In genomic region chr17:84716252-84716872, GRCm38 (mm10) we compare ENCODE assay signal across 23 mouse cellular contexts. TPM values are rescaled to one million over a fixed set of nuclear protein-coding genes. Genes with fewer than 3 reads are reported as not detected.
A peak's percentile ranks its signal among the peaks of the same experiment; 100 is the strongest.
DNase-seq lines count a peak whose midpoint lies in the region; ATAC-seq and TF ChIP-seq lines count a peak whose summit lies in the region.
"Had no signal": no experiment of that assay in that cellular context is flagged by ENCODE, and none has a peak within 500 bp of the region (broad histone marks: within the 10 kb centered on the region; RNA-seq: fewer than 3 reads in every experiment).

No protein-coding gene starts in this region.

- peaks cover 31% of the 10 kb centered on the region for H3K4me1 ChIP-seq in forebrain, embryonic 12.5 days
- peaks cover 32% of the 10 kb centered on the region for H3K4me1 ChIP-seq in forebrain, embryonic 10.5 days
- H3K4me1 ChIP-seq in midbrain, embryonic 14.5 days (ENCODE audit: control insufficient read depth, insufficient read depth, low read length), result peaks cover 6% of the 10 kb centered on the region
- no peaks in the 10 kb centered on the region for H3K4me1 ChIP-seq in midbrain, postnatal 0 days (ENCODE audit: insufficient read depth, low read length)
- no peaks in the 10 kb centered on the region for H3K4me1 ChIP-seq in forebrain, postnatal 0 days (ENCODE audit: insufficient read depth)
- H3K4me1 ChIP-seq: intestine, embryonic 15.5 days had no signal

- H3K9me3 ChIP-seq in forebrain, embryonic 12.5 days, result no peaks in the 10 kb centered on the region
- no peaks in the 10 kb centered on the region for H3K9me3 ChIP-seq in forebrain, embryonic 10.5 days
- no peaks in the 10 kb centered on the region for H3K9me3 ChIP-seq in midbrain, embryonic 14.5 days (ENCODE audit: control insufficient read depth, low read length)
- H3K9me3 ChIP-seq in midbrain, postnatal 0 days (ENCODE audit: low read length), result no peaks in the 10 kb centered on the region
- no peaks in the 10 kb centered on the region for H3K9me3 ChIP-seq in forebrain, postnatal 0 days (ENCODE audit: low read length)
- H3K9me3 ChIP-seq: embryonic facial prominence, embryonic 12.5 days; heart, embryonic 12.5 days; hindbrain, embryonic 10.5 days; intestine, embryonic 15.5 days had no signal

- H3K36me3 ChIP-seq in forebrain, embryonic 12.5 days (replicated peaks), result peaks cover 12% of the 10 kb centered on the region
- peaks cover 62% of the 10 kb centered on the region for H3K36me3 ChIP-seq in forebrain, embryonic 10.5 days (replicated peaks)
- peaks cover 13% of the 10 kb centered on the region; the same call in 1 of the 2 replicates for H3K36me3 ChIP-seq in midbrain, embryonic 14.5 days (ENCODE audit: control insufficient read depth, insufficient read depth, low read length)
- H3K36me3 ChIP-seq in midbrain, postnatal 0 days (ENCODE audit: insufficient read depth, low read length), result peaks cover 6% of the 10 kb centered on the region; the same call in 1 of the 2 replicates
- peaks cover 2% of the 10 kb centered on the region; the same call in 1 of the 2 replicates for H3K36me3 ChIP-seq in forebrain, postnatal 0 days (ENCODE audit: insufficient read depth)

- H3K27me3 ChIP-seq in forebrain, embryonic 12.5 days, result no peaks in the 10 kb centered on the region
- no peaks in the 10 kb centered on the region for H3K27me3 ChIP-seq in forebrain, embryonic 10.5 days (ENCODE audit: poor library complexity, severe bottlenecking)
- no peaks in the 10 kb centered on the region for H3K27me3 ChIP-seq in midbrain, embryonic 14.5 days (ENCODE audit: control insufficient read depth, insufficient read depth, low read length)
- H3K27me3 ChIP-seq in midbrain, postnatal 0 days (ENCODE audit: insufficient read depth, low read length), result no peaks in the 10 kb centered on the region
- H3K27me3 ChIP-seq in forebrain, postnatal 0 days (ENCODE audit: insufficient read depth, low read length), result no peaks in the 10 kb centered on the region
- H3K27me3 ChIP-seq: embryonic facial prominence, embryonic 12.5 days; heart, embryonic 12.5 days; intestine, embryonic 15.5 days; Patski had no signal

- intact Hi-C loops in gastrocnemius, postnatal 36 days (cut with DNase I), result no loop called here

- peak; percentile 48; the same call in 1 of the 2 replicates for ATAC-seq in forebrain, embryonic 12.5 days (ENCODE audit: low FRiP score)
- no peak for ATAC-seq in midbrain, embryonic 14.5 days (ENCODE audit: low FRiP score, low TSS enrichment)
- ATAC-seq in midbrain, postnatal 0 days (ENCODE audit: low FRiP score), result no peak
- ATAC-seq in forebrain, postnatal 0 days, result peak; percentile 64; the same call in 1 of the 2 replicates
- ATAC-seq: activated CD4-positive, CD25-positive, alpha-beta regulatory T cell, adult 4 months; intestine, embryonic 15.5 days; Patski had no signal

- no peak for DNase-seq in forebrain, embryonic 10.5 days (ENCODE audit: extremely low spot score, low spot score)
- peak; percentile 21 for DNase-seq in midbrain, embryonic 14.5 days
- DNase-seq in midbrain, postnatal 0 days (ENCODE audit: low spot score), result no peak
- peak; percentile 34 for DNase-seq in forebrain, postnatal 0 days
- DNase-seq in retina, postnatal 1 day, result no peak
- no peak for DNase-seq in gastrocnemius, postnatal 36 days
- DNase-seq: adrenal gland, postnatal 14 days; cerebellum, adult 18-20 months; cerebellum, adult 9-11 months; heart, adult 2 months had no signal

- no peak overlapping the region for H3K9ac ChIP-seq in forebrain, embryonic 12.5 days
- no peak overlapping the region for H3K9ac ChIP-seq in midbrain, embryonic 14.5 days (replicated peaks; ENCODE audit: low read length)
- no peak overlapping the region for H3K9ac ChIP-seq in midbrain, postnatal 0 days (replicated peaks; ENCODE audit: low read length, poor library complexity, severe bottlenecking)
- H3K9ac ChIP-seq in forebrain, postnatal 0 days, result no peak overlapping the region
- H3K9ac ChIP-seq: embryonic facial prominence, embryonic 12.5 days; heart, embryonic 12.5 days; hindbrain, embryonic 14.5 days; intestine, embryonic 15.5 days had no signal

- WGBS in forebrain, embryonic 12.5 days, result 42% methylated on average over 16 of the region's 16 CpGs
- 88% methylated on average over 16 of the region's 16 CpGs for WGBS in forebrain, embryonic 10.5 days
- WGBS in midbrain, embryonic 14.5 days, result 50% methylated on average over 16 of the region's 16 CpGs
- WGBS in midbrain, postnatal 0 days, result 47% methylated on average over 16 of the region's 16 CpGs
- WGBS in forebrain, postnatal 0 days, result 39% methylated on average over 16 of the region's 16 CpGs

- no peak for TF ChIP-seq CTCF in midbrain, postnatal 0 days (IDR thresholded peaks at IDR 0.05)
- TF ChIP-seq CTCF in forebrain, postnatal 0 days (IDR thresholded peaks at IDR 0.05; ENCODE audit: low read depth), result no peak

- no peak overlapping the region for H3K4me2 ChIP-seq in forebrain, embryonic 12.5 days
- no peak overlapping the region for H3K4me2 ChIP-seq in midbrain, embryonic 14.5 days (ENCODE audit: low read length)
- H3K4me2 ChIP-seq in midbrain, postnatal 0 days (ENCODE audit: low read depth, low read length, poor library complexity, severe bottlenecking), result no peak overlapping the region
- H3K4me2 ChIP-seq in forebrain, postnatal 0 days (ENCODE audit: low read depth), result no peak overlapping the region
- H3K4me2 ChIP-seq: embryonic facial prominence, embryonic 12.5 days; heart, embryonic 12.5 days; hindbrain, embryonic 14.5 days; intestine, embryonic 15.5 days had no signal

- H3K27ac ChIP-seq in forebrain, embryonic 12.5 days, result no peak overlapping the region; the same call in 1 of the 2 replicates
- no peak overlapping the region for H3K27ac ChIP-seq in forebrain, embryonic 10.5 days
- H3K27ac ChIP-seq in midbrain, embryonic 14.5 days (replicated peaks; ENCODE audit: low read depth, low read length), result no peak overlapping the region
- H3K27ac ChIP-seq in midbrain, postnatal 0 days (ENCODE audit: low read depth, low read length), result no peak overlapping the region
- no peak overlapping the region for H3K27ac ChIP-seq in forebrain, postnatal 0 days (ENCODE audit: low read depth, low read length)
- H3K27ac ChIP-seq: embryonic facial prominence, embryonic 12.5 days; heart, adult 2 months; hindbrain, embryonic 10.5 days; intestine, embryonic 15.5 days had no signal

- no peak overlapping the region for H3K4me3 ChIP-seq in forebrain, embryonic 12.5 days (replicated peaks)
- no peak overlapping the region for H3K4me3 ChIP-seq in forebrain, embryonic 10.5 days
- no peak overlapping the region for H3K4me3 ChIP-seq in midbrain, embryonic 14.5 days (replicated peaks; ENCODE audit: low read depth, low read length)
- H3K4me3 ChIP-seq in midbrain, postnatal 0 days (ENCODE audit: low read depth, low read length), result no peak overlapping the region
- no peak overlapping the region for H3K4me3 ChIP-seq in forebrain, postnatal 0 days (ENCODE audit: low read depth, low read length)
- H3K4me3 ChIP-seq: embryonic facial prominence, embryonic 12.5 days; heart, adult 2 months; heart, embryonic 12.5 days; hindbrain, embryonic 10.5 days; intestine, embryonic 15.5 days had no signal

RNA-seq across cellular contexts. Expression of gene Abcg5, which starts 33.6 kb away (rescaled TPM):
- polyA plus RNA-seq in forebrain, embryonic 12.5 days (2016; fragmentation: Nextera tagmentation; extraction: Ambion mirVana), result 2.8 and 4.2 TPM in 2 replicates
- 5.3 and 5.4 TPM in 2 replicates for polyA plus RNA-seq in forebrain, embryonic 10.5 days (2016; fragmentation: Nextera tagmentation; extraction: Ambion mirVana)
- polyA plus RNA-seq in midbrain, embryonic 14.5 days (2014; fragmentation: Nextera tagmentation; extraction: Ambion mirVana), result 0.28 and 1.2 TPM in 2 replicates
- 2.9 and 3.0 TPM in 2 replicates for total RNA-seq in midbrain, postnatal 0 days (2014; rRNA removed)
- polyA plus RNA-seq in midbrain, postnatal 0 days (2015; fragmentation: Nextera tagmentation; extraction: Ambion mirVana), result 1.2 and 1.3 TPM in 2 replicates
- 0.54 and 1.5 TPM in 2 replicates for total RNA-seq in forebrain, postnatal 0 days (2014; rRNA removed)
- 0.88 and 1.2 TPM in 2 replicates for polyA plus RNA-seq in forebrain, postnatal 0 days (2015; fragmentation: Nextera tagmentation; extraction: Ambion mirVana)
- total RNA-seq in gastrocnemius, postnatal 36 days (2021), result not detected
- total RNA-seq: adrenal gland, adult 18-20 months; gastrocnemius, adult 8-10 months; gastrocnemius, postnatal 4 days; heart, adult 2 months; heart, postnatal 25 days had no signal
- polyA plus RNA-seq: activated CD4-positive, CD25-positive, alpha-beta regulatory T cell, adult 4 months; C2C12; heart, adult 2 months; Patski had no signal

RNA-seq across cellular contexts. Expression of gene Abcg8, which starts 40.3 kb away (rescaled TPM):
- 0.05 and 0.19 TPM in 2 replicates for polyA plus RNA-seq in forebrain, embryonic 12.5 days (2016; fragmentation: Nextera tagmentation; extraction: Ambion mirVana)
- 0.23 and 0.33 TPM in 2 replicates for polyA plus RNA-seq in forebrain, embryonic 10.5 days (2016; fragmentation: Nextera tagmentation; extraction: Ambion mirVana)
- polyA plus RNA-seq in midbrain, embryonic 14.5 days (2014; fragmentation: Nextera tagmentation; extraction: Ambion mirVana), result 0.09 TPM in 2 replicates
- not detected in 2 replicates for total RNA-seq in midbrain, postnatal 0 days (2014; rRNA removed)
- polyA plus RNA-seq in midbrain, postnatal 0 days (2015; fragmentation: Nextera tagmentation; extraction: Ambion mirVana), result 0.06 TPM in 1 of 2 replicates, not detected in the other
- 0.10 TPM in 1 of 2 replicates, not detected in the other for total RNA-seq in forebrain, postnatal 0 days (2014; rRNA removed)
- polyA plus RNA-seq in forebrain, postnatal 0 days (2015; fragmentation: Nextera tagmentation; extraction: Ambion mirVana), result 0.09 and 0.17 TPM in 2 replicates
- not detected for total RNA-seq in gastrocnemius, postnatal 36 days (2021)
- total RNA-seq: adrenal gland, adult 18-20 months; heart, adult 2 months; heart, postnatal 25 days had no signal
- polyA plus RNA-seq: activated CD4-positive, CD25-positive, alpha-beta regulatory T cell, adult 4 months; C2C12; heart, adult 2 months; heart, embryonic 12.5 days had no signal

Comparison
In these comparisons a context has a peak if more than half of its experiments do, and no peak if none do; other contexts are left out.
1. DNase-seq: peak in midbrain, embryonic 14.5 days (single experiment) and forebrain, postnatal 0 days (single experiment); none in forebrain, embryonic 10.5 days (single experiment), midbrain, postnatal 0 days (single experiment), retina, postnatal 1 day (single experiment) and gastrocnemius, postnatal 36 days (0 of 2).
2. ATAC-seq: peak in forebrain, embryonic 12.5 days (single experiment) and forebrain, postnatal 0 days (single experiment); none in midbrain, embryonic 14.5 days (single experiment) and midbrain, postnatal 0 days (single experiment).